Mouse (Mus musculus) olfactory bulb, adult 2 months (tissue): Measurements from ENCODE around the gene Eya2.

Experiments used
- CTCF ChIP-seq: fragments of 200-500 bp; IDR thresholded peaks from 2 replicates; pipeline ENCODE4 v1.5.1; 2012; ENCODE audit warnings: low read depth, mild to moderate bottlenecking, low read length, moderate library complexity; ENCODE audit not compliant: insufficient read depth
- POLR2A ChIP-seq: fragments of 200-500 bp; IDR thresholded peaks from 2 replicates; pipeline ENCODE4 v1.6.1; 2012; ENCODE audit warnings: mild to moderate bottlenecking, low read depth, low read length, moderate library complexity; ENCODE audit not compliant: insufficient read depth

DNA sequence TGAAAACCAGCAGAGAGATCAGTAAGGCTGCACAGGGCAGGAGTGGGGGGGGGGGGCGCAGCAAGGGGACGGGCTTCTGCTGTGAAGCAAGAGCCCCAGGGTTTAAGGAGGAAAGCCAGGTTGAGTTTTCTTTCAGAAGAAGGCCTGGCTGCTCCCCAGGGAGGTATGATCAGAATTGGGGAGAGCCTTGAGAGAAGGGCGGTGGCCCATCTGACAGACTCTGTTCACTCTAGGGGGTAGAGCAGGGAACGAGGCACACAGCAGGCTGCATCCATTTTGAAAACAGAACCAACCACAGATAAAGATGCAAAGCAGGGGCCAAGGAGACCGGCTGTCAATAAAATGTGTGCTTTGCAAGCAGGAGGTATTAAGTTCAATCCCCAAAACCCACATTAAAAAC lies 145.5 kb downstream of the Eya2 start:
- TF ChIP-seq POLR2A = no peak
- TF ChIP-seq CTCF = no peak
